Mouse (Mus musculus): Measurements from ENCODE around the gene Ddx46. TPM values are rescaled to one million over a fixed set of nuclear protein-coding genes. Genes with fewer than 3 reads are reported as not detected.
A peak's percentile ranks its signal among the peaks of the same experiment; 100 is the strongest.

Gene Ddx46
- polyA plus RNA-seq (2015; fragmentation: Nextera tagmentation; extraction: Ambion mirVana), result 25.7 and 28.3 TPM in 2 replicates

DNA sequence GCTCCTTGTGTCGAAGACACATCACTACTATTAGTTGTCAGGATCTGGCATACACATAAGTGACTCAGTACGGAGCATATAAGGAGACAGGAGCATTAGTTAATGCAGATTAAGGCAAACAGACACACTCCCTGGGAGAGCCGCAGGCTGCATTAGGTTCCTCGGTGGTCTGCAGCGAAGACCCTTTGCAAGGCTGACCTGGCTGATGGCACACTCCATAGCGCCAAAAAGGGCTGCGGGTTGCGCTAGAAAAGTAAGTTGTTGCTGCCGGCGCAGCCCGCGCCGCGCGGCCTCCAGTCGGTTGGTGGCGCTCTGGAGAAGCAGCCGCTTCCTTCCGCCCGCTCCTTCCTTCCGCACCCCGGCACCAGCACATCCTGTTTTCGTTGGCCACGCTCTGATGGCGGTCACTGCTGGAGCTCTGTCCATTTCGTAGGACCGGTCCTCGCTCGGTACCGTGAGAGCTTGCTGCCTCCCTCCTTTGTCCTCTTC, at the start of gene Ddx46:
Ddx46 (plus strand) TSS at position 389 of the 489 bp plus-strand sequence.
- peak; percentile 93 for ATAC-seq
- 6% methylated on average over 30 of the region's 30 CpGs for WGBS
- H3K36me3 ChIP-seq (ENCODE audit: control insufficient read depth, insufficient read depth, low read length), result peaks cover 21% of the 10 kb centered on the region
- peak within 1 kb of the TSS; percentile 92 for H3K9ac ChIP-seq (ENCODE audit: low read depth, low read length)
- H3K27ac ChIP-seq (ENCODE audit: low read length), result peak within 1 kb of the TSS; percentile 77
- peak within 1 kb of the TSS; percentile 99 for H3K4me3 ChIP-seq (ENCODE audit: low read depth, low read length)
- no peaks in the 10 kb centered on the region for H3K9me3 ChIP-seq (replicated peaks; ENCODE audit: control insufficient read depth, low read length, poor library complexity, severe bottlenecking)
- H3K4me1 ChIP-seq (ENCODE audit: control insufficient read depth, insufficient read depth, low read length), result peaks cover 15% of the 10 kb centered on the region
- H3K4me2 ChIP-seq (ENCODE audit: low read length), result peak within 1 kb of the TSS; percentile 90
- no peaks in the 10 kb centered on the region for H3K27me3 ChIP-seq (ENCODE audit: control insufficient read depth, insufficient read depth, low read depth, low read length)

DNA sequence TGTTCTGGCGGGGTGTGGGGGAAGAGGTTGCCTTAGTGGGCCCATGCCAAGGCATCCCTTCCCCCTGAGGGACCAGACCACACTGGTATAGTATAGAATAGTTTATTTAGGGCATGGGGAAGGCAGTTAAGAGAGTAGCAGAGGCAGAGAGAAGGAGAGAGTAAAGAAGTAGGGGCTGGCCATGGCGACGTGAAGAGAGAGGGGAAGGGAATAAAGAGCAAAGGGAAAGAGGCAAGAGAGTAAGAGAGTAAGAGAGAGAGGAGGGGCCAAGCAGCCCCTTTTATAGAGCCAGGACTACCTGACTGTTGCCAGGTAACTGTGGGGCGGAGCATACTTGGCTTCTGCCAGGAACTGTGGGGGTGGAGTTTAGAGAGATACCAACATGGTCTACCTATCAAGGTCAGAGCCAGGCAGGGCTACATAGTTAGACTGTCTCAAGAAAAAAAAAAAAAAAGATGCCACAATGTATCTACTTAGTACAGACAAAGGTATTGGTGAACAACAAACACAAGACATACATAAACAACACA, 42.8 kb upstream of the Ddx46 start:
- H3K9me3 ChIP-seq (replicated peaks; ENCODE audit: control insufficient read depth, low read length, poor library complexity, severe bottlenecking), result no peaks in the 10 kb centered on the region
- no peak overlapping the region for H3K9ac ChIP-seq (ENCODE audit: low read depth, low read length)
- peaks cover 13% of the 10 kb centered on the region for H3K36me3 ChIP-seq (ENCODE audit: control insufficient read depth, insufficient read depth, low read length)
- ATAC-seq, result peak; percentile 30; the same call in 1 of the 2 replicates
- H3K4me2 ChIP-seq (ENCODE audit: low read length), result peak overlapping the region; percentile 52
- H3K27ac ChIP-seq (ENCODE audit: low read length), result no peak overlapping the region; the same call in 1 of the 2 replicates
- no peak overlapping the region for H3K4me3 ChIP-seq (ENCODE audit: low read depth, low read length)
- peaks cover 3% of the 10 kb centered on the region; the same call in 1 of the 2 replicates for H3K27me3 ChIP-seq (ENCODE audit: control insufficient read depth, insufficient read depth, low read depth, low read length)
- 80% methylated on average over 4 of the region's 4 CpGs for WGBS
- H3K4me1 ChIP-seq (ENCODE audit: control insufficient read depth, insufficient read depth, low read length), result peaks cover 11% of the 10 kb centered on the region

DNA sequence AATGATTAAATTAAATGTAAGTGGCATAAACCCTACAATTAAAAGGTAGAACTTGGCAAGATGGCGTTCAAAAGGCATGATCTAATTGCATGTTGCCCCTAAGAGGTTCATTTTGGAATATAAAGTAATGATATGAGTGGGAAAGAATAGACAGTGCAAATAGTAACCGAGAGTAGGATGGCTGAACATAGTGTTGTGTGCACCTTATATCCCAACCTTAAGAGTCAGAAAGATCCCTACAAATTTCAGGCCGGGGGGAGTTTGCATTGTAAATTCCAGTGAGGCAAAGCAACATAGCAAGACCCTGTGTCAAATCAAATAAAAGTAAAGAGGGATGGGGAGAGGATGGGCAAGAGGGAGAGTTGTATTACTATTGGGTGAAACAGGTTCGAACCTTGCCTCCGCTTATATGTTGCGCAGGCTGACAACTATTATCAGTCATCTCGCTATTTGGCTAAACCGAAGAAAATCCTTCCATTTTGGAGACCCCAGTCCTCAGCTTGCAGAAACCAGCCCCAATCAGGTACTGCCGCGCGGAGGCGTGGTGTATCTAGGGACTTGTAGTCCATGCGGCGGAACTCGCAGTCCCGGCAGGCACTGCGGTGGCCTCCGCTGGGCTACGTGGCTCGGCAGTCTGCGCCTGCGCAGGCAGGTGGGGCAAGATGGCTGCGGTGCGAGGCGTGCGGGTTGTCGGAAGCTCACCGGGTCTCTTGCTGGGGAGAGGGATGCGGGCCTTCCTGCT, 42.1 kb upstream of the Ddx46 start:
- Histone ChIP-seq H3K27ac (ENCODE audit: low read length) (peak overlapping the region; percentile 79), H3K36me3 (ENCODE audit: control insufficient read depth, insufficient read depth, low read length) (peaks cover 14% of the 10 kb centered on the region), H3K4me1 (ENCODE audit: control insufficient read depth, insufficient read depth, low read length) (peaks cover 11% of the 10 kb centered on the region), H3K9ac (ENCODE audit: low read depth, low read length) (peak overlapping the region; percentile 73), H3K4me3 (ENCODE audit: low read depth, low read length) (peak overlapping the region; percentile 84), H3K4me2 (ENCODE audit: low read length) (peak overlapping the region; percentile 74), H3K27me3 (ENCODE audit: control insufficient read depth, insufficient read depth, low read depth, low read length) (peaks cover 3% of the 10 kb centered on the region; the same call in 1 of the 2 replicates), H3K9me3 (replicated peaks; ENCODE audit: control insufficient read depth, low read length, poor library complexity, severe bottlenecking) (no peaks in the 10 kb centered on the region)
- 4% methylated on average over 28 of the region's 29 CpGs for WGBS
- peak; percentile 99 for ATAC-seq

DNA sequence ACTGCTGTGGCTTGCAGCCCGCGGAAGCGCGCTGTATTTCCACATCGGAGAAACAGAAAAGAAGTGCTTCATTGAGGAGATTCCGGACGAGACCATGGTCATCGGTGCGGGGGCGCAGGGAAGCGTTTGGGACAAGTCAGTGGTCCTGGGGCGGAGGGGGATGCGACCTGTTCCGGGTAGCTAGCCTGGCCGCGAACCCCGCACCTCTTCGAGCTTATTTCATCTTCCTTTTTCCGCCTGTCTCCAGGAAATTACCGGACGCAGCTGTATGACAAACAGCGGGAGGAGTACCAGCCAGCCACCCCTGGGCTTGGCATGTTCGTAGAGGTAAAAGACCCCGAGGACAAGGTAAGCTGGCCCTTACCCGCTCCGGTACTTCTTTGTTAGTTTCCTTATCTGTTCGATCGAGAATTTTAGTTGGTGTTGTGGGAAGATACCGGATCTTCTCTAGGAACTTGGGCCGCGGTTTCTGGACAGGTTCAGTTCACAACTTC, 41.5 kb upstream of the Ddx46 start:
- Histone ChIP-seq H3K4me1 (ENCODE audit: control insufficient read depth, insufficient read depth, low read length) (peaks cover 11% of the 10 kb centered on the region), H3K4me3 (ENCODE audit: low read depth, low read length) (peak overlapping the region; percentile 84), H3K4me2 (ENCODE audit: low read length) (peak overlapping the region; percentile 74), H3K27ac (ENCODE audit: low read length) (peak overlapping the region; percentile 79), H3K36me3 (ENCODE audit: control insufficient read depth, insufficient read depth, low read length) (peaks cover 17% of the 10 kb centered on the region), H3K27me3 (ENCODE audit: control insufficient read depth, insufficient read depth, low read depth, low read length) (peaks cover 3% of the 10 kb centered on the region; the same call in 1 of the 2 replicates), H3K9me3 (replicated peaks; ENCODE audit: control insufficient read depth, low read length, poor library complexity, severe bottlenecking) (no peaks in the 10 kb centered on the region), H3K9ac (ENCODE audit: low read depth, low read length) (peak overlapping the region; percentile 73)
- WGBS, result under 1% methylated on average over 31 of the region's 31 CpGs
- ATAC-seq, result peak; percentile 53; the same call in 1 of the 2 replicates

DNA sequence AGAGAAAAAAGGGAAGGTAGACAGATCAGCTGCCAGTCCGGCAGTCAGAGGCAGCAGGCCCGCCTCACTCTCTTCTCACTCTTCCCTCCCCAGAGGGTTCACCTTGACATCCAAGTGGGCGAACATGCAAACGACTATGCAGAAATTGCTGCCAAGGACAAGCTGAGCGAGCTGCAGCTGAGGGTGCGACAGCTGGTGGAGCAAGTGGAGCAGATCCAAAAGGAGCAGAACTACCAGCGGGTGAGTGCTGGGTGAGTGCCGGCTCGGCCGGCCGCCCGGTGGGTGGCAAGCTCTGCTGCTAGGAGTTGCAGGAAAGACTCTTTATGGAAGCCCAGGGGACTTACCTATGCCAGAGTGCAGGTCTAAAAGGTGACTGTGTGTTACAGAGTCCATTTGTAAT, 39.5 kb upstream of the Ddx46 start:
- H3K36me3 ChIP-seq (ENCODE audit: control insufficient read depth, insufficient read depth, low read length), result peaks cover 17% of the 10 kb centered on the region
- H3K27me3 ChIP-seq (ENCODE audit: control insufficient read depth, insufficient read depth, low read depth, low read length), result peaks cover 3% of the 10 kb centered on the region; the same call in 1 of the 2 replicates
- H3K9me3 ChIP-seq (replicated peaks; ENCODE audit: control insufficient read depth, low read length, poor library complexity, severe bottlenecking), result no peaks in the 10 kb centered on the region
- 79% methylated on average over 12 of the region's 12 CpGs for WGBS
- no peak overlapping the region for H3K27ac ChIP-seq (ENCODE audit: low read length)
- no peak overlapping the region for H3K4me2 ChIP-seq (ENCODE audit: low read length)
- H3K4me1 ChIP-seq (ENCODE audit: control insufficient read depth, insufficient read depth, low read length), result peaks cover 15% of the 10 kb centered on the region
- no peak overlapping the region for H3K4me3 ChIP-seq (ENCODE audit: low read depth, low read length)
- ATAC-seq, result no peak
- no peak overlapping the region for H3K9ac ChIP-seq (ENCODE audit: low read depth, low read length)

DNA sequence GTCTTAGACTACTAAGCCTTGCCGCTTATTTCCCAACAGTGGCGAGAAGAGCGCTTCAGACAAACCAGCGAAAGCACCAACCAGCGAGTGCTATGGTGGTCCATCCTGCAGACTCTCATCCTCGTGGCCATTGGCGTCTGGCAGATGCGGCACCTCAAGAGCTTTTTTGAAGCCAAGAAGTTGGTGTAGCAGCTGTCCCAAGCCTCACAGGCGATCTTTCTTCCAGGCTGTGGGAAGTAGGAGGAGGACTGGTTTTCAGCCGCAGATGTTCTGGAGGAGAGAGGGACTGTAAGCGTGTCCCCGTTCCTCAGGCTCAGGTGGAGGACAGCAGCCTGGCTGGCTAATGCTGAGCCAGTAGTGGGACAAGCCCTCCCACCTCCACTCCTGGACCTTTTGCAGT, 38.0 kb upstream of the Ddx46 start:
- ATAC-seq, result no peak
- Histone ChIP-seq H3K27ac (ENCODE audit: low read length) (no peak overlapping the region), H3K36me3 (ENCODE audit: control insufficient read depth, insufficient read depth, low read length) (peaks cover 17% of the 10 kb centered on the region), H3K4me2 (ENCODE audit: low read length) (no peak overlapping the region), H3K4me3 (ENCODE audit: low read depth, low read length) (no peak overlapping the region), H3K27me3 (ENCODE audit: control insufficient read depth, insufficient read depth, low read depth, low read length) (no peaks in the 10 kb centered on the region), H3K4me1 (ENCODE audit: control insufficient read depth, insufficient read depth, low read length) (peaks cover 27% of the 10 kb centered on the region), H3K9me3 (replicated peaks; ENCODE audit: control insufficient read depth, low read length, poor library complexity, severe bottlenecking) (no peaks in the 10 kb centered on the region), H3K9ac (ENCODE audit: low read depth, low read length) (no peak overlapping the region)
- WGBS, result 94% methylated on average over 12 of the region's 12 CpGs

DNA sequence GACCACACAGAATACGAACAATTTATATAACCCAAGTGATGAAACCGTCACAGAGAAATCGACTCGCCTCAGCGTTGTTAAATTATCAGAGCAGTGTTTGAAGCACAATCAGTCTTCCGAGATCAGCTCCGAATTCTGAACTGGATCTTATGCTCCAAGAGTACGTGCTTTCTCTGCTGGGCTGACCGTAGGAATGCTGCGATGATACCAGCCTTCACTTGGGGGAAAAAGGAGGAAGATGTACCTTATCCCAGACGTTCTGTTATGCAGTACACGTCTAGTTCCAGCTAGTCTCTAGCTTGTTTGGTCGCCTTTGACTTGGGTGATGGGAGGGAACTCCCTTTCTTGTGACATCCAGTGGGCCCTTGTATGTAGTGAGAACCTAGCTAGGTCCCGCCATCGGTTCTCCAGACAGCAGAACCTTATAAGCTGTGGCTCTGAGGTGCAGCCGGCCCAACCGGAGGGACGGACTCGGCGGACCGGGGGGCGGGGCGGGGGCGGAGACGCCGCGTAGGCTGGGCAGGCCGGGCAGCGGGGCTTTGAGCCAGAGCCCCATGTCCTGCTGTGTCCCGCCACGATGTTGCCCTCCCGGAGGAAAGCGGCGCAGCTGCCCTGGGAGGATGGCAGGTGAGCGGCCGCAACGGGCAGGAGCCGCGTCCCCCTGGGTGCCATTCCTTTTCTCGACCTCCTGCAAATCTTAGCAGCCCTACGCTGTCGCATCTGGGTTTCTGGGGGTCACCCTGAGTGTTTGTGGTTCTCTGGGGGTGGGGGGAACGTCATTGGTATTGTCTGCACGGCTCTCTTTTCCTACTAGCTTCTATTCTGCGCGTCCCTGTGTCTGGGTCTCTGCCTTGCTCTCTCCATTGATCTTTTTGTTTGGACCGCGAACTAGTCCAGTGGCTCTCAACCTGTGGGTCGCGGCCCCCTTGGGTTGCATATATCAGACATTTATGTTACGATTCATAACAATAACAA, 35.0 kb upstream of the Ddx46 start, which contains the start of gene B4galt7:
B4galt7 (plus strand) TSS at position 331 of the 975 bp plus-strand sequence.
- peaks cover 21% of the 10 kb centered on the region for H3K4me1 ChIP-seq (ENCODE audit: control insufficient read depth, insufficient read depth, low read length)
- H3K36me3 ChIP-seq (ENCODE audit: control insufficient read depth, insufficient read depth, low read length), result peaks cover 22% of the 10 kb centered on the region

DNA sequence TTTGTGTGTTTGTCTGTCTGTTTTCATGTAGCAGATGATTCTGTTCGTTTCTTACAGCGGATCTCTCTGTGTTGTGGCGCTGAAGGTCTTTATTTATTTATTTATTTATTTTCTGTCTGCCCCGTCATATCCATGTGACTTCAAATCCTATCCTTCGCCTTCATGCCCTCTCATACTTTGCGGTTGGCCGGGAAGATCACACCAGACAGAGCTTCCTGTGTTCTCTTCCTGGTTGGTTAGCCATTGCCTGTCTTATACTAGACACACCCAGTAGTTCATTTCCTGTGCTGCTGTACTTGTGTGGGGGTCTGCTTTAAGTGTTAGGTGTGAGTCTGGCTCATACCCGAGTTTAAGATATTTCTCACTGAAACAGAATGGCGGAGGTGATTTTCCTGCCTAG, 34.2 kb upstream of the Ddx46 start:
- Histone ChIP-seq H3K4me1 (ENCODE audit: control insufficient read depth, insufficient read depth, low read length) (peaks cover 21% of the 10 kb centered on the region), H3K9ac (ENCODE audit: low read depth, low read length) (peak overlapping the region; percentile 94), H3K4me2 (ENCODE audit: low read length) (peak overlapping the region; percentile 76), H3K27ac (ENCODE audit: low read length) (peak overlapping the region; percentile 81), H3K36me3 (ENCODE audit: control insufficient read depth, insufficient read depth, low read length) (peaks cover 16% of the 10 kb centered on the region), H3K27me3 (ENCODE audit: control insufficient read depth, insufficient read depth, low read depth, low read length) (no peaks in the 10 kb centered on the region), H3K9me3 (replicated peaks; ENCODE audit: control insufficient read depth, low read length, poor library complexity, severe bottlenecking) (no peaks in the 10 kb centered on the region), H3K4me3 (ENCODE audit: low read depth, low read length) (peak overlapping the region; percentile 95)
- ATAC-seq, result no peak; the same call in 1 of the 2 replicates
- 20% methylated on average over 9 of the region's 9 CpGs for WGBS

More for the DNA sequence above, 35.0 kb upstream of the Ddx46 start, which contains the start of gene B4galt7:
- peak; percentile 90 for ATAC-seq
- Histone ChIP-seq H3K4me3 (ENCODE audit: low read depth, low read length) (peak within 1 kb of the TSS; percentile 95), H3K9ac (ENCODE audit: low read depth, low read length) (peak within 1 kb of the TSS; percentile 94), H3K27ac (ENCODE audit: low read length) (peak within 1 kb of the TSS; percentile 81), H3K27me3 (ENCODE audit: control insufficient read depth, insufficient read depth, low read depth, low read length) (no peaks in the 10 kb centered on the region), H3K4me2 (ENCODE audit: low read length) (peak within 1 kb of the TSS; percentile 76), H3K9me3 (replicated peaks; ENCODE audit: control insufficient read depth, low read length, poor library complexity, severe bottlenecking) (no peaks in the 10 kb centered on the region)
- 9% methylated on average over 45 of the region's 51 CpGs for WGBS
